ENCODE assay signal across 23 mouse cellular contexts in the genomic region with DNA sequence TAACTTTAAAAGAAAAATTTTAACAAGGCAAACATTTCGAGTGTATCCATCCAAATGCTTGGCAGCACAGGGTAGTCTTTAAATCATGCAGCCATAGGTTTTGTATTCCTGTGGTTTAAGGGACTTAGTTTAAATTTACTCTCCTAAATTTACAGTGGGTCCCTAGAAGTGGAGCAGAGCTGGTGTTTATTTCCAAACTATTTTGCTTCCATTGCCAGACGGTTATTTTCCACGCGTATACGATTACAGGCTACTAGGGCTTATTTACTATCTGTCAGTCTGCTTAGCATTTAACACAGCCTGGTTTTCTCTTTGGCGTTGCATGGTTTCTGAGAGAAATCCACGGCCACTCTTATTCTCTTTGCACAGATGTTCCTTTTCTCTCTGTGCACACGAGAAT.
"Had no signal": no experiment of that assay in that cellular context is flagged by ENCODE, and none has a peak within 500 bp of the region (broad histone marks: within the 10 kb centered on the region; RNA-seq: fewer than 3 reads in every experiment).

No protein-coding gene starts in this region.

- H3K4me1 ChIP-seq: neural tube, embryonic 12.5 days had no signal

- DNase-seq: kidney, adult 8-10 months; kidney, postnatal 14 days; kidney, postnatal 4 days; left cerebral cortex, postnatal 4 days; liver, postnatal 0 days; lung, postnatal 14 days; lung, postnatal 4 days; midbrain, embryonic 14.5 days; right cerebral cortex, adult 18-20 months; right cerebral cortex, postnatal 14 days; right cerebral cortex, postnatal 4 days; thymus, adult 2 months; thymus, postnatal 14 days; thymus, postnatal 4 days had no signal

- H3K9ac ChIP-seq: kidney, embryonic 15.5 days; limb, embryonic 12.5 days; limb, embryonic 15.5 days; liver, embryonic 14.5 days; liver, postnatal 0 days; neural tube, embryonic 12.5 days; neural tube, embryonic 15.5 days; stomach, embryonic 15.5 days had no signal

- H3K36me3 ChIP-seq: kidney, embryonic 15.5 days; limb, embryonic 12.5 days; limb, embryonic 15.5 days; neural tube, embryonic 12.5 days; neural tube, embryonic 15.5 days; stomach, embryonic 15.5 days had no signal

- H3K4me2 ChIP-seq: kidney, embryonic 15.5 days; limb, embryonic 12.5 days; limb, embryonic 15.5 days; liver, embryonic 11.5 days; midbrain, embryonic 11.5 days; neural tube, embryonic 12.5 days; neural tube, embryonic 15.5 days; stomach, embryonic 15.5 days had no signal

- ATAC-seq: liver, postnatal 0 days had no signal

- H3K9me3 ChIP-seq: kidney, embryonic 15.5 days; limb, embryonic 12.5 days; limb, embryonic 15.5 days; neural tube, embryonic 12.5 days; neural tube, embryonic 15.5 days; stomach, embryonic 15.5 days had no signal

- H3K27me3 ChIP-seq: kidney, embryonic 15.5 days; limb, embryonic 12.5 days; limb, embryonic 15.5 days; neural tube, embryonic 12.5 days; neural tube, embryonic 15.5 days; stomach, embryonic 15.5 days had no signal

- H3K4me3 ChIP-seq: kidney, embryonic 15.5 days; limb, embryonic 12.5 days; limb, embryonic 15.5 days; neural tube, embryonic 12.5 days; neural tube, embryonic 15.5 days; stomach, embryonic 15.5 days had no signal

- H3K27ac ChIP-seq: kidney, embryonic 15.5 days; limb, embryonic 12.5 days; limb, embryonic 15.5 days; liver, embryonic 14.5 days; neural tube, embryonic 12.5 days; neural tube, embryonic 15.5 days; stomach, embryonic 15.5 days had no signal
